Mouse (Mus musculus): ENCODE data around the gene Gtf2ird2. TPM values are rescaled to one million over a fixed set of nuclear protein-coding genes. Genes with fewer than 3 reads are reported as not detected.

Gtf2ird2 gene
- total and polyA plus RNA-seq, 3 experiments = 4.5 to 10.8 (median 9.7) TPM

- peaks cover 38% of the 10 kb centered on the region for H3K36me3 ChIP-seq (replicated peaks)
- TF ChIP-seq CTCF (IDR thresholded peaks at IDR 0.05; ENCODE audit: low read depth, low read length) = no peak
- ATAC-seq (ENCODE audit: extremely low read depth, insufficient number of reproducible peaks, low FRiP score, poor library complexity, severe bottlenecking) (no peak), DNase-seq (ENCODE audit: low spot score) (peak; percentile 24)
- H3K4me1 ChIP-seq (ENCODE audit: insufficient read depth, low read depth, low read length) = peaks cover 88% of the 10 kb centered on the region
- H3K9me3 ChIP-seq (replicated peaks) = no peaks in the 10 kb centered on the region
- no peaks in the 10 kb centered on the region for H3K27me3 ChIP-seq (ENCODE audit: insufficient read depth, low read length)
- no peak overlapping the region for H3K4me3 ChIP-seq (ENCODE audit: low read depth, low read length)
Measured at GRCm38 (mm10) chr5:134233244-134233651, 49.4 kb downstream of the Gtf2ird2 start.

- ATAC-seq (ENCODE audit: extremely low read depth, insufficient number of reproducible peaks, low FRiP score, poor library complexity, severe bottlenecking) = no peak
Measured at GRCm38 (mm10) chr5:134234205-134234604, 50.4 kb downstream of the Gtf2ird2 start.

GRCm38 (mm10) chr5:134235111-134235510 is 51.3 kb downstream of the Gtf2ird2 start:
- no peak for DNase-seq (ENCODE audit: low spot score)
- H3K4me1 ChIP-seq (ENCODE audit: insufficient read depth, low read depth, low read length) = peaks cover 78% of the 10 kb centered on the region
- H3K4me3 ChIP-seq (ENCODE audit: low read depth, low read length) = no peak overlapping the region
- no peaks in the 10 kb centered on the region for H3K27me3 ChIP-seq (ENCODE audit: insufficient read depth, low read length)
- H3K36me3 ChIP-seq (replicated peaks) = peaks cover 57% of the 10 kb centered on the region
- no peaks in the 10 kb centered on the region for H3K9me3 ChIP-seq (replicated peaks)
- ATAC-seq (ENCODE audit: extremely low read depth, insufficient number of reproducible peaks, low FRiP score, poor library complexity, severe bottlenecking) = no peak
- no peak for TF ChIP-seq GATA2 (IDR thresholded peaks at IDR 0.05; ENCODE audit: borderline replicate concordance, low read depth, low read length)
- no peak for TF ChIP-seq GATA1 (IDR thresholded peaks at IDR 0.05; ENCODE audit: borderline replicate concordance, low read length)

More at GRCm38 (mm10) chr5:134234205-134234604, 50.4 kb downstream of the Gtf2ird2 start:
- no peak for DNase-seq (ENCODE audit: low spot score)
- no peak overlapping the region for H3K4me3 ChIP-seq (ENCODE audit: low read depth, low read length)
- TF ChIP-seq TAL1 (conservative IDR thresholded peaks at IDR 0.05; ENCODE audit: low read depth, low read length) (no peak), GATA1 (IDR thresholded peaks at IDR 0.05; ENCODE audit: borderline replicate concordance, low read length) (no peak), CTCF (IDR thresholded peaks at IDR 0.05; ENCODE audit: low read depth, low read length) (no peak), POLR2AphosphoS5 (IDR thresholded peaks at IDR 0.05; ENCODE audit: insufficient replicate concordance, low read depth, low read length) (no peak), GATA2 (IDR thresholded peaks at IDR 0.05; ENCODE audit: borderline replicate concordance, low read depth, low read length) (no peak)
- H3K27me3 ChIP-seq (ENCODE audit: insufficient read depth, low read length) = no peaks in the 10 kb centered on the region
- peaks cover 48% of the 10 kb centered on the region for H3K36me3 ChIP-seq (replicated peaks)
- no peaks in the 10 kb centered on the region for H3K9me3 ChIP-seq (replicated peaks)
- peaks cover 85% of the 10 kb centered on the region for H3K4me1 ChIP-seq (ENCODE audit: insufficient read depth, low read depth, low read length)

GRCm38 (mm10) chr5:134236241-134236640 is 52.4 kb downstream of the Gtf2ird2 start:
- TF ChIP-seq GATA2 (IDR thresholded peaks at IDR 0.05; ENCODE audit: borderline replicate concordance, low read depth, low read length) (no peak), POLR2AphosphoS5 (IDR thresholded peaks at IDR 0.05; ENCODE audit: insufficient replicate concordance, low read depth, low read length) (no peak), TAL1 (conservative IDR thresholded peaks at IDR 0.05; ENCODE audit: low read depth, low read length) (no peak), GATA1 (IDR thresholded peaks at IDR 0.05; ENCODE audit: borderline replicate concordance, low read length) (no peak), CTCF (IDR thresholded peaks at IDR 0.05; ENCODE audit: low read depth, low read length) (no peak)
- no peak for DNase-seq (ENCODE audit: low spot score)
- Histone ChIP-seq H3K27me3 (ENCODE audit: insufficient read depth, low read length) (no peaks in the 10 kb centered on the region), H3K36me3 (replicated peaks) (peaks cover 68% of the 10 kb centered on the region), H3K9me3 (replicated peaks) (no peaks in the 10 kb centered on the region), H3K4me3 (ENCODE audit: low read depth, low read length) (no peak overlapping the region), H3K4me1 (ENCODE audit: insufficient read depth, low read depth, low read length) (peaks cover 71% of the 10 kb centered on the region)
- ATAC-seq (ENCODE audit: extremely low read depth, insufficient number of reproducible peaks, low FRiP score, poor library complexity, severe bottlenecking) = no peak

GRCm38 (mm10) chr5:134236796-134237195 is 53.0 kb downstream of the Gtf2ird2 start:
- Histone ChIP-seq H3K27me3 (ENCODE audit: insufficient read depth, low read length) (no peaks in the 10 kb centered on the region), H3K9me3 (replicated peaks) (no peaks in the 10 kb centered on the region), H3K36me3 (replicated peaks) (peaks cover 74% of the 10 kb centered on the region), H3K4me1 (ENCODE audit: insufficient read depth, low read depth, low read length) (peaks cover 65% of the 10 kb centered on the region), H3K4me3 (ENCODE audit: low read depth, low read length) (no peak overlapping the region)
- no peak for ATAC-seq (ENCODE audit: extremely low read depth, insufficient number of reproducible peaks, low FRiP score, poor library complexity, severe bottlenecking)
- DNase-seq (ENCODE audit: low spot score) = no peak
- TF ChIP-seq GATA1 (IDR thresholded peaks at IDR 0.05; ENCODE audit: borderline replicate concordance, low read length) = no peak

GRCm38 (mm10) chr5:134237508-134237907 is 53.7 kb downstream of the Gtf2ird2 start:
- DNase-seq (ENCODE audit: low spot score) (no peak), ATAC-seq (ENCODE audit: extremely low read depth, insufficient number of reproducible peaks, low FRiP score, poor library complexity, severe bottlenecking) (no peak)
- Histone ChIP-seq H3K4me1 (ENCODE audit: insufficient read depth, low read depth, low read length) (peaks cover 58% of the 10 kb centered on the region), H3K36me3 (replicated peaks) (peaks cover 81% of the 10 kb centered on the region), H3K27me3 (ENCODE audit: insufficient read depth, low read length) (no peaks in the 10 kb centered on the region), H3K4me3 (ENCODE audit: low read depth, low read length) (no peak overlapping the region), H3K9me3 (replicated peaks) (no peaks in the 10 kb centered on the region)
- TF ChIP-seq GATA1 (IDR thresholded peaks at IDR 0.05; ENCODE audit: borderline replicate concordance, low read length) = no peak
- TF ChIP-seq CTCF (IDR thresholded peaks at IDR 0.05; ENCODE audit: low read depth, low read length) = no peak
- TF ChIP-seq TAL1 (conservative IDR thresholded peaks at IDR 0.05; ENCODE audit: low read depth, low read length) = no peak
- TF ChIP-seq POLR2AphosphoS5 (IDR thresholded peaks at IDR 0.05; ENCODE audit: insufficient replicate concordance, low read depth, low read length) = no peak
- no peak for TF ChIP-seq GATA2 (IDR thresholded peaks at IDR 0.05; ENCODE audit: borderline replicate concordance, low read depth, low read length)

- ATAC-seq (ENCODE audit: extremely low read depth, insufficient number of reproducible peaks, low FRiP score, poor library complexity, severe bottlenecking) (no peak), DNase-seq (ENCODE audit: low spot score) (no peak)
- TF ChIP-seq GATA1 (IDR thresholded peaks at IDR 0.05; ENCODE audit: borderline replicate concordance, low read length) (no peak), GATA2 (IDR thresholded peaks at IDR 0.05; ENCODE audit: borderline replicate concordance, low read depth, low read length) (no peak), POLR2AphosphoS5 (IDR thresholded peaks at IDR 0.05; ENCODE audit: insufficient replicate concordance, low read depth, low read length) (no peak), TAL1 (conservative IDR thresholded peaks at IDR 0.05; ENCODE audit: low read depth, low read length) (no peak)
- Histone ChIP-seq H3K4me3 (ENCODE audit: low read depth, low read length) (no peak overlapping the region), H3K36me3 (replicated peaks) (peaks cover 87% of the 10 kb centered on the region), H3K27me3 (ENCODE audit: insufficient read depth, low read length) (no peaks in the 10 kb centered on the region), H3K4me1 (ENCODE audit: insufficient read depth, low read depth, low read length) (peaks cover 52% of the 10 kb centered on the region), H3K9me3 (replicated peaks) (no peaks in the 10 kb centered on the region)
Measured at GRCm38 (mm10) chr5:134237936-134238760, 54.3 kb downstream of the Gtf2ird2 start.
